ENCODE assay signal across 11 mouse cellular contexts in genomic region chr10:45446625-45447024, GRCm38 (mm10). TPM values are rescaled to one million over a fixed set of nuclear protein-coding genes. Genes with fewer than 3 reads are reported as not detected.
A peak's percentile ranks its signal among the peaks of the same experiment; 100 is the strongest.
DNase-seq lines count a peak whose midpoint lies in the region; ATAC-seq and TF ChIP-seq lines count a peak whose summit lies in the region.
"Had no signal": no experiment of that assay in that cellular context is flagged by ENCODE, and none has a peak within 500 bp of the region (broad histone marks: within the 10 kb centered on the region; RNA-seq: fewer than 3 reads in every experiment).

No protein-coding gene starts in this region.

- no peaks in the 10 kb centered on the region for H3K36me3 ChIP-seq in lung, embryonic 14.5 days (ENCODE audit: insufficient read depth)
- H3K36me3 ChIP-seq in forebrain, embryonic 15.5 days: no peaks in the 10 kb centered on the region
- no peaks in the 10 kb centered on the region for H3K36me3 ChIP-seq in limb, embryonic 13.5 days
- no peaks in the 10 kb centered on the region for H3K36me3 ChIP-seq in neural tube, embryonic 13.5 days
- H3K36me3 ChIP-seq in thymus, adult 2 months (ENCODE audit: control insufficient read depth, insufficient read depth, low read length): no peaks in the 10 kb centered on the region

- H3K27ac ChIP-seq in lung, embryonic 14.5 days (ENCODE audit: low read depth): no peak overlapping the region
- H3K27ac ChIP-seq in forebrain, embryonic 15.5 days (replicated peaks): peak overlapping the region; percentile 55
- no peak overlapping the region for H3K27ac ChIP-seq in limb, embryonic 13.5 days
- peak overlapping the region; percentile 86 for H3K27ac ChIP-seq in neural tube, embryonic 13.5 days (replicated peaks)
- no peak overlapping the region for H3K27ac ChIP-seq in thymus, adult 2 months (ENCODE audit: control insufficient read depth, insufficient read depth, low read length)

- H3K9me3 ChIP-seq in lung, embryonic 14.5 days (ENCODE audit: low read depth, low read length): no peaks in the 10 kb centered on the region
- no peaks in the 10 kb centered on the region for H3K9me3 ChIP-seq in forebrain, embryonic 15.5 days
- no peaks in the 10 kb centered on the region for H3K9me3 ChIP-seq in limb, embryonic 13.5 days
- no peaks in the 10 kb centered on the region for H3K9me3 ChIP-seq in neural tube, embryonic 13.5 days

- DNase-seq in lung, embryonic 14.5 days: no peak
- DNase-seq in lung, adult 2 months: no peak
- no peak for DNase-seq in adipocyte (ENCODE audit: low spot score)
- DNase-seq in embryo, embryonic 10 days (ENCODE audit: low spot score): no peak
- no peak for DNase-seq in thymus, adult 2 months
- DNase-seq: gastrocnemius, postnatal 10 days; kidney, postnatal 25 days had no signal

- H3K27me3 ChIP-seq in lung, embryonic 14.5 days (ENCODE audit: insufficient read depth, low read length): no peaks in the 10 kb centered on the region
- H3K27me3 ChIP-seq in forebrain, embryonic 15.5 days: no peaks in the 10 kb centered on the region
- no peaks in the 10 kb centered on the region for H3K27me3 ChIP-seq in limb, embryonic 13.5 days
- no peaks in the 10 kb centered on the region for H3K27me3 ChIP-seq in neural tube, embryonic 13.5 days
- no peaks in the 10 kb centered on the region for H3K27me3 ChIP-seq in thymus, adult 2 months (ENCODE audit: control insufficient read depth, insufficient read depth, low read length)

- H3K4me2 ChIP-seq in lung, embryonic 14.5 days: peak overlapping the region; percentile 39
- H3K4me2 ChIP-seq in forebrain, embryonic 15.5 days (replicated peaks): peak overlapping the region; percentile 38
- H3K4me2 ChIP-seq in limb, embryonic 13.5 days (replicated peaks): peak overlapping the region; percentile 38; the same call in 1 of the 2 replicates
- H3K4me2 ChIP-seq in neural tube, embryonic 13.5 days: peak overlapping the region; percentile 56

- no peak overlapping the region for H3K9ac ChIP-seq in lung, embryonic 14.5 days
- H3K9ac ChIP-seq in forebrain, embryonic 15.5 days (replicated peaks): no peak overlapping the region
- H3K9ac ChIP-seq in limb, embryonic 13.5 days: no peak overlapping the region
- H3K9ac ChIP-seq in neural tube, embryonic 13.5 days: peak overlapping the region; percentile 70

- TF ChIP-seq POLR2A in lung, adult 2 months (IDR thresholded peaks at IDR 0.05; ENCODE audit: borderline replicate concordance, extremely low read depth, low read depth, low read length): no peak
- TF ChIP-seq POLR2A in thymus, adult 2 months (IDR thresholded peaks at IDR 0.05; ENCODE audit: control insufficient read depth, extremely low read depth, insufficient read depth, low read length, poor library complexity): no peak

- no peak overlapping the region for H3K4me3 ChIP-seq in lung, embryonic 14.5 days (ENCODE audit: low read depth, low read length)
- no peak overlapping the region for H3K4me3 ChIP-seq in lung, adult 2 months (replicated peaks; ENCODE audit: extremely low read depth, low read depth, low read length)
- peak overlapping the region; percentile 17; the same call in 1 of the 2 replicates for H3K4me3 ChIP-seq in forebrain, embryonic 15.5 days
- no peak overlapping the region for H3K4me3 ChIP-seq in limb, embryonic 13.5 days
- peak overlapping the region; percentile 31 for H3K4me3 ChIP-seq in neural tube, embryonic 13.5 days
- H3K4me3 ChIP-seq in thymus, adult 2 months (ENCODE audit: control insufficient read depth, insufficient read depth, low read length): no peak overlapping the region

- no peak for ATAC-seq in lung, embryonic 14.5 days (ENCODE audit: insufficient read depth)
- ATAC-seq in forebrain, embryonic 15.5 days (replicated peaks): no peak
- ATAC-seq in limb, embryonic 13.5 days (ENCODE audit: low FRiP score, low read depth): no peak
- peak; percentile 50; the same call in 1 of the 2 replicates for ATAC-seq in neural tube, embryonic 13.5 days (ENCODE audit: low read depth)

- H3K4me1 ChIP-seq in lung, embryonic 14.5 days (ENCODE audit: insufficient read depth): no peaks in the 10 kb centered on the region
- H3K4me1 ChIP-seq in lung, adult 2 months (ENCODE audit: control insufficient read depth, insufficient read depth, low read length): no peaks in the 10 kb centered on the region
- H3K4me1 ChIP-seq in forebrain, embryonic 15.5 days: peaks cover 6% of the 10 kb centered on the region; the same call in 1 of the 2 replicates
- H3K4me1 ChIP-seq in limb, embryonic 13.5 days: 0 out of 2 replicates have a peak, but pooled peaks cover 2% of the 10 kb centered on the region
- H3K4me1 ChIP-seq in neural tube, embryonic 13.5 days (replicated peaks): peaks cover 13% of the 10 kb centered on the region
- H3K4me1 ChIP-seq in thymus, adult 2 months (replicated peaks; ENCODE audit: control insufficient read depth, insufficient read depth, low read length): no peaks in the 10 kb centered on the region

- TF ChIP-seq CTCF in lung, embryonic 14.5 days (IDR thresholded peaks at IDR 0.05; ENCODE audit: low read depth): no peak
- no peak for TF ChIP-seq CTCF in lung, adult 2 months (IDR thresholded peaks at IDR 0.05; ENCODE audit: insufficient read depth, low read length)
- TF ChIP-seq CTCF in thymus, adult 2 months (IDR thresholded peaks at IDR 0.05; ENCODE audit: borderline replicate concordance, control insufficient read depth, extremely low read depth, insufficient read depth, low read length, poor library complexity): no peak

RNA-seq across cellular contexts. Expression of gene Lin28b, which starts 39.6 kb away (rescaled TPM):
- 0.99 and 1.6 TPM in 2 replicates for polyA plus RNA-seq in lung, embryonic 14.5 days (2014; fragmentation: Nextera tagmentation; extraction: Ambion mirVana)
- not detected in 2 replicates for polyA plus RNA-seq in lung, adult 2 months (2012; rRNA removed)
- 4.0 and 5.0 TPM in 2 replicates for polyA plus RNA-seq in forebrain, embryonic 15.5 days (2015; fragmentation: Nextera tagmentation; extraction: Ambion mirVana)
- 3.7 and 5.5 TPM in 2 replicates for polyA plus RNA-seq in limb, embryonic 13.5 days (2015; fragmentation: Nextera tagmentation; extraction: Ambion mirVana)
- 9.1 TPM in 2 replicates for polyA plus RNA-seq in neural tube, embryonic 13.5 days (2015; fragmentation: Nextera tagmentation; extraction: Ambion mirVana)
- 0.03 TPM in 1 of 2 replicates, not detected in the other for polyA plus RNA-seq in thymus, adult 2 months (2012; rRNA removed)
- polyA plus RNA-seq: liver, adult 2 months had no signal

Comparison
In these comparisons a context has a peak if more than half of its experiments do, and no peak if none do; other contexts are left out.
1. H3K27ac ChIP-seq: peak in forebrain, embryonic 15.5 days (single experiment) and neural tube, embryonic 13.5 days (single experiment); none in lung, embryonic 14.5 days (single experiment), limb, embryonic 13.5 days (single experiment) and thymus, adult 2 months (single experiment).
2. H3K4me3 ChIP-seq: peak in forebrain, embryonic 15.5 days (single experiment) and neural tube, embryonic 13.5 days (single experiment); none in lung, embryonic 14.5 days (single experiment), lung, adult 2 months (single experiment), limb, embryonic 13.5 days (single experiment) and thymus, adult 2 months (single experiment).
3. Peak in every context shown above with its lines, with median percentiles within 50 percentile points of each other: H3K4me2 ChIP-seq.